In the genomic region with DNA sequence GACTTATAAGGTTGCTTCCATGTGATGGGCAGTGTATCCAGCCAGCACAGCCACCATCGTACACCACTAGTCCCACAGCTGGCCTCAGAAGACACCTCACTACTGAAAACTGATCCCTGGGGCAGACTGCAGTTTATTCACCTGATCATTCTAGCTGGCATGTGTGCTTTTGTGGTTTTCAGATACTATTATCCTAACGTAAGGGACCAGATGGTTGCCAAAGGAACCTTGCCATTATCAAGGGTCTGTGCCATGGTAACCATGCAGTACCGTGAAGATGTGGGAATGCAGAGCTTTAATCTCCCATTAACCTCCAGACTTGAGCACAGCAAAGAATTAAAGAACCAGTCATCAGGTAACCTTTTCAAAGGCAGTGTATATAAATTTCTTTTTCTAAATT, we compare ENCODE assay signal across 24 mouse cellular contexts. TPM values are rescaled to one million over a fixed set of nuclear protein-coding genes. Genes with fewer than 3 reads are reported as not detected.
A peak's percentile ranks its signal among the peaks of the same experiment; 100 is the strongest.
DNase-seq lines count a peak whose midpoint lies in the region; ATAC-seq and TF ChIP-seq lines count a peak whose summit lies in the region.
"Had no signal": no experiment of that assay in that cellular context is flagged by ENCODE, and none has a peak within 500 bp of the region (broad histone marks: within the 10 kb centered on the region; RNA-seq: fewer than 3 reads in every experiment).

No protein-coding gene starts in this region.

- TF ChIP-seq EP300 in MEL (IDR thresholded peaks at IDR 0.05; ENCODE audit: low read depth in 1 of 2, low read length in 2 of 2), result peak in 1 of 2 experiments; percentile 45; a peak in 1 of 4 replicates

- no peak for TF ChIP-seq RAD21 in MEL (IDR thresholded peaks at IDR 0.05; ENCODE audit: low read depth, low read length)

- no peak overlapping the region for H3K4me2 ChIP-seq in embryonic facial prominence, embryonic 15.5 days (replicated peaks)
- H3K4me2 ChIP-seq: embryonic facial prominence, embryonic 13.5 days; forebrain, embryonic 12.5 days had no signal

- no peaks in the 10 kb centered on the region for H3K9me3 ChIP-seq in MEL (replicated peaks; ENCODE audit: insufficient read depth, low read length)
- no peaks in the 10 kb centered on the region for H3K9me3 ChIP-seq in embryonic facial prominence, embryonic 15.5 days (replicated peaks)
- H3K9me3 ChIP-seq: embryonic facial prominence, embryonic 13.5 days; forebrain, embryonic 10.5 days; forebrain, embryonic 12.5 days had no signal

- 0 out of 2 replicates have a peak, but pooled peaks have one; percentile 34 for ATAC-seq in embryonic facial prominence, embryonic 15.5 days (ENCODE audit: insufficient number of reproducible peaks, low FRiP score, low TSS enrichment, low read depth)
- ATAC-seq: activated CD4-positive, CD25-positive, alpha-beta regulatory T cell, adult 4 months; forebrain, embryonic 14.5 days; forebrain, embryonic 16.5 days; Patski had no signal

- no peak overlapping the region for H3K27ac ChIP-seq in MEL (ENCODE audit: control insufficient read depth, low read depth, low read length)
- no peak overlapping the region for H3K27ac ChIP-seq in embryonic facial prominence, embryonic 15.5 days (replicated peaks)
- H3K27ac ChIP-seq: embryonic facial prominence, embryonic 13.5 days; forebrain, embryonic 10.5 days; forebrain, embryonic 12.5 days had no signal

- no peak for TF ChIP-seq POLR2A in MEL (IDR thresholded peaks at IDR 0.05; ENCODE audit: control insufficient read depth in 1 of 2, insufficient read depth in 1 of 2, low read depth in 1 of 2, low read length in 2 of 2, poor library complexity in 1 of 2)

- WGBS in embryonic facial prominence, embryonic 15.5 days, result 81% methylated on average over 3 of the region's 3 CpGs

- H3K36me3 ChIP-seq in MEL (ENCODE audit: control insufficient read depth in 1 of 2, insufficient read depth in 2 of 2, low read length in 2 of 2), result no peaks in the 10 kb centered on the region; a peak in 1 of 4 replicates
- peaks cover 76% of the 10 kb centered on the region for H3K36me3 ChIP-seq in embryonic facial prominence, embryonic 15.5 days

- H3K79me2 ChIP-seq in MEL (ENCODE audit: control insufficient read depth, insufficient read depth, low read length, poor library complexity), result no peaks in the 10 kb centered on the region

- DNase-seq in heart, adult 11 months, result peak; percentile 80
- no peak for DNase-seq in heart, adult 8-10 months (ENCODE audit: low spot score)
- peak; percentile 16 for DNase-seq in MEL (ENCODE audit: low read depth, low spot score)
- DNase-seq in frontal cortex, postnatal 36 days (ENCODE audit: low spot score in 2 of 2), result no peak
- DNase-seq: adrenal gland, adult 8-10 months; adrenal gland, postnatal 14 days; adrenal gland, postnatal 36 days; cerebellum, adult 11-12 months; cerebellum, adult 2 months; cerebellum, adult 9-10 months; cerebellum, postnatal 10 days; cerebellum, postnatal 25 days had no signal

- H3K4me1 ChIP-seq in MEL (ENCODE audit: control insufficient read depth in 1 of 2, insufficient read depth in 2 of 2, low read length in 2 of 2), result no peaks in the 10 kb centered on the region
- H3K4me1 ChIP-seq in embryonic facial prominence, embryonic 15.5 days, result no peaks in the 10 kb centered on the region
- H3K4me1 ChIP-seq: embryonic facial prominence, embryonic 13.5 days; forebrain, embryonic 10.5 days; forebrain, embryonic 12.5 days had no signal

- no peaks in the 10 kb centered on the region for H3K27me3 ChIP-seq in MEL (ENCODE audit: control insufficient read depth in 1 of 2, insufficient read depth in 2 of 2, low read length in 2 of 2)
- H3K27me3 ChIP-seq in embryonic facial prominence, embryonic 15.5 days, result no peaks in the 10 kb centered on the region
- H3K27me3 ChIP-seq: embryonic facial prominence, embryonic 13.5 days; forebrain, embryonic 12.5 days; Patski had no signal

- no peak overlapping the region for H3K4me3 ChIP-seq in MEL (ENCODE audit: control insufficient read depth in 1 of 2, insufficient read depth in 1 of 2, low read depth in 2 of 2, low read length in 2 of 2)
- no peak overlapping the region for H3K4me3 ChIP-seq in embryonic facial prominence, embryonic 15.5 days (replicated peaks)
- H3K4me3 ChIP-seq: embryonic facial prominence, embryonic 13.5 days; erythroblast, embryonic 14.5 days; forebrain, embryonic 10.5 days; forebrain, embryonic 12.5 days had no signal

- TF ChIP-seq CTCF in MEL (IDR thresholded peaks at IDR 0.05 in 2 of 3, conservative IDR thresholded peaks at IDR 0.05 in 1 of 3; ENCODE audit: control insufficient read depth in 1 of 3, insufficient read depth in 1 of 3, low read depth in 2 of 3, low read length in 3 of 3, poor library complexity in 1 of 3, severe bottlenecking in 1 of 3), result no peak

- no peak overlapping the region for H3K9ac ChIP-seq in MEL (ENCODE audit: control insufficient read depth, low read depth, low read length, poor library complexity, severe bottlenecking)
- H3K9ac ChIP-seq in embryonic facial prominence, embryonic 15.5 days, result no peak overlapping the region
- H3K9ac ChIP-seq: embryonic facial prominence, embryonic 13.5 days; forebrain, embryonic 12.5 days had no signal

TF ChIP-seq in MEL, 35 proteins besides CTCF, POLR2A, EP300 and RAD21:
- no peak for TF ChIP-seq RCOR1 (IDR thresholded peaks at IDR 0.05; ENCODE audit: low read depth, low read length)
- TF ChIP-seq TCF12 (IDR thresholded peaks at IDR 0.05; ENCODE audit: low read depth, low read length), result peak; percentile 18; the same call in 1 of the 2 replicates
- TF ChIP-seq GATA1 (IDR thresholded peaks at IDR 0.05; ENCODE audit: low read depth, low read length), result 0 out of 2 replicates have a peak, but pooled peaks have one; percentile 16
- TF ChIP-seq ETS1 (IDR thresholded peaks at IDR 0.05; ENCODE audit: low read depth, low read length), result peak; percentile 56; the same call in 1 of the 2 replicates
- no peak for TF ChIP-seq MAX (IDR thresholded peaks at IDR 0.05; ENCODE audit: low read length)

RNA-seq across cellular contexts. Expression of gene Ucp3, which starts 47.0 kb away (rescaled TPM):
- total RNA-seq in heart, adult 8-10 months (2022), result 10 to 100 TPM; 20.7 to 55.8 (median 48.5) TPM
- total RNA-seq in MEL (2012; rRNA removed), result 0.10 TPM in 1 of 2 replicates, not detected in the other
- not detected for polyA plus RNA-seq in MEL (2012; ENCODE audit: insufficient read depth in 1 of 2, insufficient read length in 2 of 2, low read depth in 1 of 2, low replicate concordance in 2 of 2, missing spikeins in 1 of 2)
- polyA plus RNA-seq in embryonic facial prominence, embryonic 15.5 days (2015; fragmentation: Nextera tagmentation; extraction: Ambion mirVana), result 0.17 and 0.20 TPM in 2 replicates
- total RNA-seq: ES-E14 had no signal
- polyA plus RNA-seq: activated CD4-positive, CD25-positive, alpha-beta regulatory T cell, adult 4 months; C2C12; embryonic facial prominence, embryonic 11.5 days; embryonic facial prominence, embryonic 13.5 days; erythroblast, embryonic 14.5 days; forebrain, embryonic 10.5 days; forebrain, embryonic 12.5 days; forebrain, embryonic 14.5 days; forebrain, embryonic 16.5 days had no signal

RNA-seq across cellular contexts. Expression of gene Ppme1, which starts 53.7 kb away (rescaled TPM):
- total RNA-seq in heart, adult 8-10 months (2022), result 10 to 100 TPM; 36.0 to 38.6 (median 36.9) TPM
- 28.0 and 29.5 TPM in 2 replicates for total RNA-seq in MEL (2012; rRNA removed)
- polyA plus RNA-seq in MEL (2012; ENCODE audit: insufficient read depth in 1 of 2, insufficient read length in 2 of 2, low read depth in 1 of 2, low replicate concordance in 2 of 2, missing spikeins in 1 of 2), result 10 to 100 TPM in 1 of 2 experiments, not detected in 1; 74.0 TPM
- 53.5 and 59.7 TPM in 2 replicates for polyA plus RNA-seq in embryonic facial prominence, embryonic 15.5 days (2015; fragmentation: Nextera tagmentation; extraction: Ambion mirVana)

RNA-seq across cellular contexts. Expression of gene C2cd3, which starts 53.8 kb away (rescaled TPM):
- total RNA-seq in heart, adult 8-10 months (2022), result 1 to 10 TPM; 7.5 to 9.7 (median 8.5) TPM
- 8.5 and 9.2 TPM in 2 replicates for total RNA-seq in MEL (2012; rRNA removed)
- 10 to 100 TPM in 1 of 2 experiments, not detected in 1; 23.5 TPM for polyA plus RNA-seq in MEL (2012; ENCODE audit: insufficient read depth in 1 of 2, insufficient read length in 2 of 2, low read depth in 1 of 2, low replicate concordance in 2 of 2, missing spikeins in 1 of 2)
- 22.2 and 23.1 TPM in 2 replicates for polyA plus RNA-seq in embryonic facial prominence, embryonic 15.5 days (2015; fragmentation: Nextera tagmentation; extraction: Ambion mirVana)

Comparison
In these comparisons a context has a peak if more than half of its experiments do, and no peak if none do; other contexts are left out.
1. DNase-seq: peak in heart, adult 11 months (single experiment) and MEL (single experiment); none in heart, adult 8-10 months (single experiment) and frontal cortex, postnatal 36 days (0 of 2).
2. RNA of gene Ucp3, which starts 47.0 kb away (total RNA-seq): 20.7 to 55.8 TPM in heart, adult 8-10 months; 0.10 TPM in MEL; every median in the first group is over 10 times any median in the second.